Mouse (Mus musculus) heart, postnatal 36 days (tissue): Measurements from ENCODE around the gene Rexo4. TPM values are rescaled to one million over a fixed set of nuclear protein-coding genes. Genes with fewer than 3 reads are reported as not detected.

ENCODE experiments used
- DNase-seq, 2 experiments: peaks; one replicate each; pipeline ENCODE4 v3.0.0; 2021 to 2022
- intact Hi-C: fragments of 180-260 bp; cut with DNase I; formaldehyde crosslinking; loops from one replicate; pipeline ENCODE4 v1.15.1; 2025
- total RNA-seq, 2 experiments: library from RNA; stranded (reverse); gene quantifications; 2 replicates each; pipeline ENCODE4 v1.2.3; 2021

Rexo4 gene
- total RNA-seq, 2 experiments from 2014 or later = 10.9 to 12.4 TPM

GRCm38 (mm10) chr2:26951346-26951905, 12.8 kb downstream of the Rexo4 start:
- DNase-seq = no peak
- intact Hi-C loops = no loop called here

- DNase-seq = no peak
- intact Hi-C loops = no loop called here
Measured at GRCm38 (mm10) chr2:26950411-26950810, 13.8 kb downstream of the Rexo4 start.

- intact Hi-C loops = no loop called here
Measured at GRCm38 (mm10) chr2:26943253-26943652, 20.9 kb downstream of the Rexo4 start.

GRCm38 (mm10) chr2:26941539-26941938, 22.6 kb downstream of the Rexo4 start:
- intact Hi-C loops = no loop called here
- DNase-seq = no peak

More at GRCm38 (mm10) chr2:26943253-26943652, 20.9 kb downstream of the Rexo4 start:
- DNase-seq = no peak

GRCm38 (mm10) chr2:26936425-26936824, 27.8 kb downstream of the Rexo4 start:
- no peak for DNase-seq
- intact Hi-C loops = loop anchor here (10.0 kb wide), 1 partner anchor 298 kb away; no protein-coding TSS in a partner anchor

- DNase-seq = no peak
- intact Hi-C loops = loop anchor here (2.0 to 10.0 kb wide), 2 partner anchors 28 to 300 kb away; no protein-coding TSS in a partner anchor
Measured at GRCm38 (mm10) chr2:26935286-26935685, 28.9 kb downstream of the Rexo4 start.

GRCm38 (mm10) chr2:26933304-26934055, 30.7 kb downstream of the Rexo4 start, which contains the start of the genes Surf4 and Stkld1:
Gene Surf4, minus strand, starts transcription at chr2:26933928.
Gene Stkld1, plus strand, starts transcription at chr2:26934047.
- DNase-seq = peak; percentile 91 to 92
- intact Hi-C loops = loop anchor here (2.0 to 10.0 kb wide), 4 partner anchors 17 to 301 kb away; partner anchors contain the start of genes Surf1 and Surf2

- intact Hi-C loops = loop anchor here (2.0 to 10.0 kb wide), 3 partner anchors 16 to 302 kb away; partner anchors contain the start of genes Surf1 and Surf2
- DNase-seq = peak in 1 of 2 experiments; percentile 36
Measured at GRCm38 (mm10) chr2:26932473-26933303, 31.5 kb downstream of the Rexo4 start.

GRCm38 (mm10) chr2:26930390-26930789, 33.8 kb downstream of the Rexo4 start:
- intact Hi-C loops = loop anchor here (1.0 to 10.0 kb wide), 3 partner anchors 82 to 304 kb away; no protein-coding TSS in a partner anchor

GRCm38 (mm10) chr2:26927745-26928476, 36.3 kb downstream of the Rexo4 start:
- intact Hi-C loops = no loop called here
- no peak for DNase-seq

More at GRCm38 (mm10) chr2:26930390-26930789, 33.8 kb downstream of the Rexo4 start:
- peak; percentile 46 to 64 for DNase-seq

- intact Hi-C loops = no loop called here
- DNase-seq = no peak
Measured at GRCm38 (mm10) chr2:26921784-26922183, 42.4 kb downstream of the Rexo4 start.

- intact Hi-C loops = no loop called here
- no peak for DNase-seq
Measured at GRCm38 (mm10) chr2:26920190-26920855, 43.9 kb downstream of the Rexo4 start.

GRCm38 (mm10) chr2:26919684-26920083, 44.5 kb downstream of the Rexo4 start:
- intact Hi-C loops = loop anchor here (10.0 kb wide), 1 partner anchor 1665 kb away; the partner anchor contains the start of gene Gtf3c5

GRCm38 (mm10) chr2:26916738-26917137, 47.4 kb downstream of the Rexo4 start:
- intact Hi-C loops = loop anchor here (2.0 to 10.0 kb wide), 2 partner anchors 16 to 1668 kb away; partner anchors contain the start of genes Gtf3c5 and Surf4
- DNase-seq = no peak

More at GRCm38 (mm10) chr2:26919684-26920083, 44.5 kb downstream of the Rexo4 start:
- DNase-seq = no peak

- intact Hi-C loops = loop anchor here (2.0 to 10.0 kb wide), 2 partner anchors 17 to 1669 kb away; partner anchors contain the start of genes Gtf3c5 and Surf4
- peak; percentile 77 to 83 for DNase-seq
Measured at GRCm38 (mm10) chr2:26915927-26916728, 48.1 kb downstream of the Rexo4 start, which contains the start of the genes Surf2 and Surf1. Gene Surf2, plus strand, starts transcription at chr2:26916367. Gene Surf1, minus strand, starts transcription at chr2:26916530.

GRCm38 (mm10) chr2:26914148-26914941, 49.8 kb downstream of the Rexo4 start:
- intact Hi-C loops = loop anchor here (10.0 kb wide), 1 partner anchor 1670 kb away; the partner anchor contains the start of gene Gtf3c5
- no peak for DNase-seq
